Mouse (Mus musculus) left cerebral cortex, adult 18-20 months (tissue): ENCODE data around the gene Rab35. TPM values are rescaled to one million over a fixed set of nuclear protein-coding genes. Genes with fewer than 3 reads are reported as not detected.

Experiments used
- DNase-seq, 2 experiments: peaks; one replicate each; pipeline ENCODE4 v3.0.0; 2021 to 2022; ENCODE audit warnings: low spot score in 2 of 2, mixed read lengths in 1 of 2
- microRNA-seq, 2 experiments: library from miRNA; unstranded; fragments of <30 nt; microRNA quantifications; one replicate each; pipeline ENCODE4 v1.2.0; 2021
- total RNA-seq, 2 experiments: library from RNA; stranded (reverse); gene quantifications; 2 replicates each; pipeline ENCODE4 v1.2.3; 2021

Rab35 gene
- total RNA-seq, 2 experiments from 2014 or later: 108 TPM

DNA sequence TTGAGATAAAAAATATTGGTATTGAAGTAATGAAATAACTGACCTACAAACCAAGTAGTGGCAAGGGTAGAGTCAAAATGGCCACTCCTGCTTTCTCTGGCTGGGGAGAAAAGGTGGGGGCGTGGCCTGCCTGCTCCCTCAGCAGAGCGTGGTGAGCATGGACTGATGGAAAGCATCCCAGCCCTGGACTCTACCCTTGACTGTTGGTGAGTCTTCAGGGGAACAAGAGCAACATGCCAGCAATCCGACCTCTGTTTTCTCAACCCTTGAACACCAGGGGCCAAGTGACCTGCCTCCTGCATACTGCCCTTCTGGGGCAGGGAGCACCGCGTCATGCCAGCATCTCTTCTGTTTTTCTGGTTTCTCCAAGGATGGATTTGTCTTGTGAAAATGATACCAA is 65.1 kb downstream of the Rab35 start:
- no peak for DNase-seq

Small RNA genes lying within 50 kb of the gene (microRNA-seq; reads per million reads assigned to microRNA genes)
- gene Mir7030: 0.21 to 0.99 reads per million in 2 experiments

Other genes with a start within 250 kb of the Rab35 start
- 10 to 100 TPM; 48.8 to 49.1 TPM for gene Msi1, start 202.3 kb upstream of the Rab35 start, total RNA-seq
- gene Pla2g1b, start 165.6 kb upstream of the Rab35 start, total RNA-seq: not detected
- 10 to 100 TPM; 37.1 to 37.8 TPM for gene Sirt4, start 147.2 kb upstream of the Rab35 start, total RNA-seq
- 10 to 100 TPM; 22.2 to 25.7 TPM for gene Pxn, start 125.2 kb upstream of the Rab35 start, total RNA-seq
- gene Rplp0, start 72.4 kb upstream of the Rab35 start, total RNA-seq: 100 to 1,000 TPM; 185 to 199 TPM
- 10 to 100 TPM; 62.0 to 66.4 TPM for gene Gcn1l1, start 66.7 kb upstream of the Rab35 start, total RNA-seq
- gene Bicdl1, start 99.7 kb downstream of the Rab35 start, total RNA-seq: 100 to 1,000 TPM; 180 to 184 TPM
- 100 to 1,000 TPM; 153 to 185 TPM for gene Cit, start 213.4 kb downstream of the Rab35 start, total RNA-seq